Mouse (Mus musculus) embryonic facial prominence, embryonic 11.5 days (tissue): ENCODE data around the gene Rnf43. TPM values are rescaled to one million over a fixed set of nuclear protein-coding genes. Genes with fewer than 3 reads are reported as not detected.

Source experiments
- ATAC-seq: fragments of 200-750 bp; cut with Nextera tagmentation; replicated peaks from 2 replicates; pipeline ENCODE4 v1.8.0; 2017; ENCODE audit warnings: low read depth; ENCODE audit not compliant: insufficient number of reproducible peaks, low FRiP score, low TSS enrichment
- DNase-seq: peaks from one replicate; pipeline ENCODE4 v3.0.0-alpha.2; 2015; ENCODE audit warnings: low spot score
- H3K27ac ChIP-seq: fragments of 300-500 bp; sonication (generic); replicated peaks from 2 replicates; pipeline ENCODE4 v1.5.1; 2014; ENCODE audit warnings: mild to moderate bottlenecking, low read depth, low read length, control low read depth
- H3K27me3 ChIP-seq: fragments of 300-500 bp; sonication (generic); 2 replicates; pipeline ENCODE4 v1.6.1; 2014; ENCODE audit warnings: mild to moderate bottlenecking, low read length, moderate library complexity, mixed read lengths; ENCODE audit not compliant: control insufficient read depth, insufficient read depth
- H3K36me3 ChIP-seq: fragments of 300-500 bp; sonication (generic); replicated peaks from 2 replicates; pipeline ENCODE4 v1.6.1; 2014; ENCODE audit warnings: low read depth, mild to moderate bottlenecking, low read length, moderate library complexity, mixed read lengths; ENCODE audit not compliant: control insufficient read depth, insufficient read depth
- H3K4me1 ChIP-seq: fragments of 300-500 bp; sonication (generic); 2 replicates; pipeline ENCODE4 v1.6.1; 2014; ENCODE audit warnings: low read length, mixed read lengths; ENCODE audit not compliant: control insufficient read depth, insufficient read depth
- H3K4me2 ChIP-seq: fragments of 300-500 bp; sonication (generic); 2 replicates; pipeline ENCODE4 v1.6.1; 2014; ENCODE audit warnings: low read depth, mild to moderate bottlenecking, control low read depth, low read length, moderate library complexity
- H3K4me3 ChIP-seq: fragments of 300-500 bp; sonication (generic); 2 replicates; pipeline ENCODE4 v1.5.1; 2014; ENCODE audit warnings: low read depth, low read length, control low read depth
- H3K9ac ChIP-seq: fragments of 300-500 bp; sonication (generic); replicated peaks from 2 replicates; pipeline ENCODE4 v1.6.1; 2014; ENCODE audit warnings: mild to moderate bottlenecking, control low read depth, low read length
- H3K9me3 ChIP-seq: fragments of 300-500 bp; sonication (generic); replicated peaks from 2 replicates; pipeline ENCODE4 v1.6.1; 2016; ENCODE audit warnings: mild to moderate bottlenecking, low read length, inconsistent platforms, mixed read lengths; ENCODE audit not compliant: control insufficient read depth
- WGBS: fragments of 180-500 bp; shearing (Covaris S2); extraction: QIAGEN DNeasy Blood & Tissue Kit; methylation state at CpG from one replicate; pipeline ENCODE4 v1.1.7; 2014; 5-methylcytosine and 5-hydroxymethylcytosine counted together
- polyA plus RNA-seq: library from polyadenylated mRNA; unstranded; fragments of >200 nt; fragmentation: Nextera tagmentation; extraction: Ambion mirVana; gene quantifications from 2 replicates; pipeline ENCODE4 v1.2.1, GENCODE M21; 2014

Gene Rnf43
- polyA plus RNA-seq, 1 experiment from 2014 or later, result 2.0 TPM

GRCm38 (mm10) chr11:87761806-87762701 is 99.5 kb downstream of the Rnf43 start:
- Histone ChIP-seq H3K27me3 (peaks cover 67% of the 10 kb centered on the region), H3K4me2 (no peak overlapping the region), H3K27ac (no peak overlapping the region), H3K36me3 (no peaks in the 10 kb centered on the region), H3K9me3 (no peaks in the 10 kb centered on the region), H3K4me3 (no peak overlapping the region), H3K9ac (no peak overlapping the region), H3K4me1 (peaks cover 2% of the 10 kb centered on the region)
- WGBS, result 79% methylated on average over 14 of the region's 14 CpGs
- no peak for ATAC-seq
- DNase-seq, result no peak

GRCm38 (mm10) chr11:87762702-87763385 is 100.3 kb downstream of the Rnf43 start:
- Histone ChIP-seq H3K4me2 (no peak overlapping the region; the same call in 1 of the 2 replicates), H3K36me3 (no peaks in the 10 kb centered on the region), H3K4me3 (no peak overlapping the region), H3K27ac (no peak overlapping the region), H3K27me3 (peaks cover 68% of the 10 kb centered on the region), H3K9me3 (no peaks in the 10 kb centered on the region), H3K9ac (no peak overlapping the region), H3K4me1 (peaks cover 2% of the 10 kb centered on the region)
- no peak for ATAC-seq
- 48% methylated on average over 12 of the region's 12 CpGs for WGBS
- no peak for DNase-seq

GRCm38 (mm10) chr11:87763511-87763987 is 101.0 kb downstream of the Rnf43 start:
- peak overlapping the region; percentile 45 for H3K4me3 ChIP-seq
- peaks cover 68% of the 10 kb centered on the region for H3K27me3 ChIP-seq
- H3K9me3 ChIP-seq, result no peaks in the 10 kb centered on the region
- no peaks in the 10 kb centered on the region for H3K36me3 ChIP-seq
- H3K4me2 ChIP-seq, result peak overlapping the region; percentile 88
- ATAC-seq (peak; percentile 48), DNase-seq (peak; percentile 62)
- peaks cover 2% of the 10 kb centered on the region for H3K4me1 ChIP-seq
- no peak overlapping the region for H3K27ac ChIP-seq
- H3K9ac ChIP-seq, result peak overlapping the region; percentile 68
- WGBS, result 2% methylated on average over 17 of the region's 17 CpGs

DNA sequence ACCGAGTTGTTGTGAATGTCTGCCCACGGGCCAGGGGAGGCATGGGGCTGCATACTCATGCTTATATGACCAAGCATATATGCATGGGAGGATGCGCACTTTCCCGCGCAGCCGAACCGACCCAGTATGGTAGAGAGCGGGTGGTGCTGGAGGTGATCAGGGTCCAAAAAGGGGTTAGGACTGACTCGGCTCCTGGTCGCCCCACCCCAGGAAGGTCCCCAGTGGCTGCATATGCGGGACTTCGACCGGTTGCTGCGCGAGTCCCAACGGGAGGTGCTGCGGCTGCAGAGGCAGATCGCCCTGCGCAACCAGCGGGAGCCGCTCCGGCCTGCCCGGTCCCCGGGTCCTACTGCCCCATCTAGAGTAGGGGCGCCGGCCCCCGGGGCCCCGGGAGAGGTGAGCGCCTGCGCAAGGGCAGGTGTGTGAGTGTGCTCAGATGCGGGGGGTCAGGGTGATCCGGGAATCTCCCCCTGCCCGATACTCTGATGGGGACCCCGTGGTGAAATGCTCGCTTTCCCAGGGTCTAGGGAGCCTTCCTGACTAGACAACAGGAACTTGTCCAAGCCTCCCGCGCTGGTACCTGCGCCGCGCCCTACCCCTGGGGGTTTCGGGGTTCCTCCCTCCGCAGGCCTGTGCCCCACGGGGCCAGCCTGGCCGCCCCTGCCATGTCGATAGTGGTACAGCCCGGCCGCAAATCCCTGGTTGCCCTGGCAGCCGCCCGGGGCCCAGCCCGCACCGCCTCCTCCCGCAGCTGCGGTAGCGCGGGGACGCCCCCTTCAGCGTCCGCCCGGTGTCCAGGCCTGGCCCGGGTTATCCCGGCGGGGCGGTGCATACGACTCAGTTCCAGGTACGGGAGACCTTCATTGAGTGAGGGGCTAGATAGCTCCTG is 101.7 kb downstream of the Rnf43 start:
- WGBS, result under 1% methylated on average over 62 of the region's 65 CpGs
- Histone ChIP-seq H3K9ac (peak overlapping the region; percentile 68), H3K4me3 (peak overlapping the region; percentile 45), H3K36me3 (no peaks in the 10 kb centered on the region), H3K4me1 (peaks cover 2% of the 10 kb centered on the region), H3K27me3 (peaks cover 68% of the 10 kb centered on the region), H3K9me3 (no peaks in the 10 kb centered on the region), H3K4me2 (peak overlapping the region; percentile 88), H3K27ac (no peak overlapping the region)
- DNase-seq (peak; percentile 33), ATAC-seq (peak; percentile 45)

GRCm38 (mm10) chr11:87768745-87769144 is 106.2 kb downstream of the Rnf43 start:
- peaks cover 29% of the 10 kb centered on the region for H3K27me3 ChIP-seq

DNA sequence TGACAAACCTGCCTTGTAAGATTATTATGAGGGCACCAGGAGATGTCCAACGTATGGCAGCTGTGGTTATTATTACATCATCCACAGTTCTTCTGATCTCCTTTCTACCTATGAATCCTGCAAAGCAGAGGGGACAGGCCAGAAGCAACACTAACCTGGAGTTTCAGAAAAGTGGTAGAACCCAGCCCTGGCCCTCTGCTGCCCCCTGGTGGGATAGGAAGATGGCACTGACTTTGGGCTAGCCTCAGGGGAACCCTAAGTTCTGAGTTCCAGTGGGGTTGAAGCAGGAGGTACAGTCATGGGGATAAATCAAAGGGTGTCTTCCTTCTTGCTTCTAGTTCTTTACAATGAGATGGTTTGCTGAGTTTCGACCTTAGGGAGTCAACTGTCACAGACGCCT is 108.5 kb downstream of the Rnf43 start:
- no peaks in the 10 kb centered on the region for H3K36me3 ChIP-seq
- DNase-seq, result peak; percentile 70
- no peak overlapping the region for H3K27ac ChIP-seq
- 55% methylated on average over 3 of the region's 3 CpGs for WGBS
- no peak overlapping the region for H3K4me3 ChIP-seq
- H3K9me3 ChIP-seq, result no peaks in the 10 kb centered on the region
- H3K27me3 ChIP-seq, result peaks cover 9% of the 10 kb centered on the region; the same call in 1 of the 2 replicates
- ATAC-seq, result no peak
- no peaks in the 10 kb centered on the region for H3K4me1 ChIP-seq
- H3K4me2 ChIP-seq, result no peak overlapping the region
- H3K9ac ChIP-seq, result no peak overlapping the region

More at GRCm38 (mm10) chr11:87768745-87769144, 106.2 kb downstream of the Rnf43 start:
- H3K9me3 ChIP-seq, result no peaks in the 10 kb centered on the region
- no peak overlapping the region for H3K9ac ChIP-seq
- WGBS, result 94% methylated on average over 3 of the region's 4 CpGs
- no peak for ATAC-seq
- H3K4me3 ChIP-seq, result no peak overlapping the region
- H3K4me2 ChIP-seq, result no peak overlapping the region
- no peak for DNase-seq
- H3K36me3 ChIP-seq, result no peaks in the 10 kb centered on the region
- H3K4me1 ChIP-seq, result peaks cover 1% of the 10 kb centered on the region
- no peak overlapping the region for H3K27ac ChIP-seq

- Histone ChIP-seq H3K9me3 (no peaks in the 10 kb centered on the region), H3K27me3 (no peaks in the 10 kb centered on the region), H3K36me3 (no peaks in the 10 kb centered on the region), H3K4me1 (no peaks in the 10 kb centered on the region; the same call in 1 of the 2 replicates), H3K4me3 (no peak overlapping the region), H3K9ac (no peak overlapping the region), H3K4me2 (no peak overlapping the region), H3K27ac (no peak overlapping the region)
- 94% methylated on average over 3 of the region's 3 CpGs for WGBS
- ATAC-seq (no peak), DNase-seq (no peak)
These were observed 109.8 kb downstream of the Rnf43 start for GRCm38 (mm10) chr11:87772354-87772753.
